Mouse (Mus musculus) c-Kit-positive CD71-positive TER-119-negative erythroid progenitor cells, embryonic 14.5 days (primary cell): ENCODE measurements at regions not wholly inside any gene's neighbourhood (a gene's known extent, or its start where the extent isn't known, plus 50 kb on each side); places are given as distances from the start of the nearest gene placed in this dataset.
A peak's percentile ranks its signal among the peaks of the same experiment; 100 is the strongest.

Experiments used
- DNase-seq: peaks from one replicate; pipeline ENCODE4 v3.0.0-alpha.2; 2013; ENCODE audit warnings: low read depth

DNA sequence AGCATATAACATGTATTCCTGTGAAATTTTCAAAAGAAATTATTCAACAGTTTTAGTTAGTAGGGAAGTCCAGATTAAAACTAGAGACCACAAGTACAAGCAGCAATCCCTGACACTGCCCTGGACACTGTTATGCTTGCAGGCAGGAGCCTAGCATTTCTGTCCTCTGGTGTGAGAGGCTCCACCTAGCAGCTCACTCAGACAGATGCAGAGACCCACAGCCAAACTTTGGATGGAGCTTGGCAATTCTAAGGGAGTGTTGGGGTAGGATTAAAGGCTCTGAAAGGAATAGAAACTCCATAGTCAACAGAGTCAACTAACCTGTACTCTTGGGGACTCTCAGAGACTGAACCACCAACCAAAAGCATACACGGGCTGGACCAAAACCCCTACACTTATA lies 509.8 kb downstream of the Flrt2 start:
- no peak for DNase-seq

DNA sequence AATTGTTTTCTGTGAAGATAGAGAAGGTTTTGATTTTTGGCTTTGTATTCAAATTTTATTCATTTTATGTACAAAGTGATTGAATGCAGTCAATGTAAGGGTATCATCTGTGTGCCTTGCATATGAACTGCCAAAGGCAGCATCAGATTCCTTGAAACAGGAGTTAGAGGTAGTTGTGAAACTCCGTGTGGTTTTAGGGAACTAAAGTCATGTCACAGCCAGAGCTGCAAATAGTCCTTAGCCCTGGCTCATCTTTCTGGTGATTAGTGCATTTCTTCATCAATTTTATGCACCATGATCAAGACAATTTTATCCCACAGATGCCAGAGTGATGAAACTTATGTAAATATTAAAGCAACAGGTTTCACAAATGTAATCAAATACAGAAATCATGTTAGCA lies 534.4 kb downstream of the Flrt2 start:
- no peak for DNase-seq

DNA sequence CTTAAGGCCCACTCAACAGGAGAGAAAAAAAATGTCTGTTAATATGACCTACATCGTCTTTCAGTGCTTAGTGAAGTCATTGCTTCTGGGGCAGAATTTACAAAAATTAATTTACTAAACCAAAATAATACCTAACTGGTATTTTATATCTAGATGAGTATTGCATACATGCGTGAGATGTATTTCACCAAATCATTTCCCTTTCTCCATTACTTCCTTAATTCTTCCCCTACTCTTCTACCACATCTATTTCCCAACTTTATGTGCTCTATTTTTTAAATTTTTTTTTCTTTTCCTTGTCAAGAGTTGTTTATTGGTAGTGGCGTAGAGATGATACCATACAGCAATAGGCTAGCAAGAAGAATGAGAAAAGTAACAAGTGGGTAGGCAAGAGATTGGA lies 536.7 kb downstream of the Flrt2 start:
- no peak for DNase-seq

DNA sequence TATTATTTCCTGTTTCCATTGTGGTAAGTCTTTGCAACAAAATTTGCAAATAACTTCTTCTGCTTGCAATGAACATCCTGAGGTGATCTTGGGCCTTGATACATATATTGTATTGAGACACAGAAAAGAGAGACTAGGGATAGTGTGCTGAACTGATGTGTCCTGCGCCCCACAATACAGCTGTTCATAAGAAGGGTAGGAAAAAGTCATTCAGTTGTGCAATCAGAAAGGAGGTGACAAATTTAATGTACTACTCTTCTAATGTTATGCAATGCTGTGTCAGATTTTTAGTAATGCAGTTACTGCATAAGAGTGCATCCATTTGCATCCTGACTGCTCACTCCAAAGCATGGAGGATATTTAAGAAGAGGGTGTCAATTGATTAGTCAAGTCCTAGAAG lies 543.5 kb downstream of the Flrt2 start:
- no peak for DNase-seq

DNA sequence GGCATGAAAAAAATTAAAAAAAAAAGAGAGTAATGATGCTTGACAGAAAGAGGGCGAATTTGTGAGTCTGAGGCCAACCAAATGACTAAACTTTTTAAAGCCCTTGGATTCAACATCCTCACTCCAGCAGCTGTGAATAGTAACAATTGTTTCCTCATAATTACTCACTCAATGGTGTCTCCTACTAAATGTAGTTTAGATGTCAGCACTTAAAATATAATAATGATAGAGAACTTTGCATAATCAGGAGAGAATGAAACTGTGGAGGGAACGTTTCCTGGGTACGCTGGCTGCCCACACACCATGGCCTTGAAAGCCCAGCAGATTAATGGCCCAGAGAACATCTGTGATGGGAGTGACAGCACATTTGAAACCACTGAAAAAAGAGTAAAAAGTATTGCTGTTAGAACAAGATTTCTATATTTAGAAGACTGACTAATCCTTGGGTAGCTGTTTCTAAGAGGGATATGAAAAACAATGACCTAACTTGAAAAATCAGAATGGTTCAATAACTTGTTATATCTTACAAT lies 544.0 kb downstream of the Flrt2 start:
- DNase-seq, result no peak

DNA sequence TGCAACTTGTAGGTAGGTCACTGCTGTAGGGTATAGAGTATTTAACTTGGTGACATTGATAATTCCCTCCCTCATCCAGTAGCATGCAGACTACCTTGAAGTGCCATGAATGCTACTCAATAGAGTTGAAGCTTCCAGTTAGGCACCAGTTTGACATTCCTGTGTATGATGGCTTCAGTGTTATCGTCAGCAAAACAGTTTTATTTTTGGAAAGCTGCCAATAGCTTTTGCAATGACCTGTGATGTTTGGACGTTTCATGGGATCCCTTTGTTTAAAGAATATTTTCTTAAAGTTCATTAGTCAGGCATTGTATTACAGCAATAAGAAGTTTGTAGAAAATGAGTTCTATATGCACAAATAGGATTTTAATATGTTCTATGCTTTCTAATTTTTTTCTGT lies 547.6 kb downstream of the Flrt2 start:
- DNase-seq, result no peak

DNA sequence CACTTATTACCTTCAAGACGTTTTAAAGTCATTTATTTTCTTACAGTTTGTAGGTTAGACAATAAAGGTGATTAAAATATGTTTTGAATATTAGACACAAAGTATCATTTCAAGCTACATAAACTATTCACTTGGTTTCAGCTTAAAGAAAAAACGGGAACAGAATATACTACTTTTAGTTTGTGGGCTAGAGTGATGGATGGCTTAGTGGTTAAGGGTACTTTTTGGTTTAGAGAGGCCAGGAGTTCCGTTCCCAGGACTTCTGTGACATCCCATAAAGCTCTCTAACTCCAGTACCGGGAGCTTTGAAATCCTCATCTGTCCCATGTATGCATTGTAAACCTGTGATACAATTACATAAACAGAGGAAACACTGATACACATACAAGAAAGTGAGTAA lies 570.0 kb downstream of the Flrt2 start:
- no peak for DNase-seq

DNA sequence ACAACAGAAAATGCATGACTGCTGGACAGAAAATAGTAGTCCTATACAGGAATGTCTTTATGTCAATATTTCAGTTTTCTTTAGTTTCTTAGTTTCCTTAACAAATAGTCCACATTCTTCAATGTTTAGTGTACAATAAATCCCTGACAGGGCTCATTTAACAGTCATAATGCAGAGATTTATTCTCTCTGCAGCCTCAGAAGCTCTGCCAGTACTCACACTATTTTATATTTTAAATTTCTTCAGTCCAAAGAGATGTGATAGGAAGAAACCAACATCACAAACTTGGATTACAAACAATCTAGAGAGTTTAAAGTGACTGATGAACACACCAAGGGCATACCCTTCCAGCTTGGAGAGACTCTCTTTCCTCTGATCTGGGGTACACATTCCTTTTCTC lies 583.9 kb downstream of the Flrt2 start:
- DNase-seq, result no peak

DNA sequence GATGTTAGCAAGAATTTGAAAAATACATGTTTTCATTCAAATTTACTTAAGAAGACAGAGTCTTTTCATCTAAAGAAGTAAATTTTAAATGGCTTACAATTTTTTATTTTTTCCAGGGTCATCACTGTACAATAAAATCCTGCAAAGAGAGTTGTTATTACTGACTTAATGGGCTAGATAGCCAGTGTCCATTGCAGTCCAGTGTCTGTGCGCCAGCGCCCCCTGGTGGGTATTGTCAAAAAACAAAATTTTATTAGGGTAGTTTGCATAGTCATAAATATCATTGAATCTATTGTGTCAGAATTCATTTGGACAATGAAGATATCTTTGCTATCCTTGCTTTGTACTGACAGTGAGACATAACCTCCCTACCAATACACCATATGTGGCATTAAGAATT lies 619.1 kb downstream of the Flrt2 start:
- peak; percentile 14 for DNase-seq

DNA sequence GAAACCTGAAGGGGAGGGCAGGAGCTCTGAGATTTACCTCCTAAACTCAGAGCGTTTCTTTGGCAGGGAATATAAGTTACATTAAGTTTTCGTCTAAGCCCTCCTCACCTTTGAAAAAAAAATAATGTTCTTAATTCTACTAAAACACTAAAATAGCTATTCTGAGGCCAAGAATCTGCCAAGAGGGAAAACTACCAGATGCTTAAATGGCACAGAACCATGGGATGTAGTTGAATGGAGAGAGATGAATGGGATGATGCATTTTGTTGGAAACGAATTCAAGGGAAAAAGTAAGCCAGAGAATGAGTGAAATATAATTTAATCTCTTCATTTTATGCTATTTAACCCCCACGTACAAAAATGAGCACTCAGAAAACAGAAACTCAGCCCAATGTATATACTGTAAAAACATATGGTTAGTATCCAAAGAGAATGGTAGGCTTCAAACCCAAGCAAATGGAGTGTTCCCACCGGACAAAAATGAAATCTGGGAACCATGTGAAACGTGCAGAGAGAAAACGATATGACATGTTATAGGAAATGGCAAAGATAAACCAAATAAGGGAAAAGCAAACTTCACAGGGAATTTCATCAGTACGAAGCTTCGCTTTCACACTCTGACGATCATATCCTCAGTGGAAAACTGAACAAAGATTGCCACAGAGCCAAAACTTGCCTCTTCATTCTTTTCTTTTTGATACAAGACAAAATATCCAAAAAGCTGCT lies 631.2 kb downstream of the Flrt2 start:
- DNase-seq, result no peak

DNA sequence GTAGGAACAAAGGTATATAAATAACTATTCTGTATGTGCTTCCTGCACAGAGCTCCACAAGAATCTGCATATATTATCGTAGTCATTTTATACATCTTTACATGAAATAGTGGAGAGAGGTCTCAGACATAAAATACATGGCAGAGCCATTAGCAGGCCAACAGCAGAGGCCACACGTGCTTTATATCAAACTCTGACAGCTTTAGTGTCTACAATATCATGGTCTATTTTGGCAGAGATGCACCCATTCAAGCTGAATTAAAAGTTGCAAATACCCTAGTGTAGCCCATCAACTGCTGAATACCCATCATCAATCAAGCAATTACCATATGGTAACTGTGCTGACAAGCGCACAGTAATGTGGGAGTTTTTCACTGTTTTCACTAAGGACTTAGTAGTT lies 659.1 kb downstream of the Flrt2 start:
- DNase-seq, result no peak

DNA sequence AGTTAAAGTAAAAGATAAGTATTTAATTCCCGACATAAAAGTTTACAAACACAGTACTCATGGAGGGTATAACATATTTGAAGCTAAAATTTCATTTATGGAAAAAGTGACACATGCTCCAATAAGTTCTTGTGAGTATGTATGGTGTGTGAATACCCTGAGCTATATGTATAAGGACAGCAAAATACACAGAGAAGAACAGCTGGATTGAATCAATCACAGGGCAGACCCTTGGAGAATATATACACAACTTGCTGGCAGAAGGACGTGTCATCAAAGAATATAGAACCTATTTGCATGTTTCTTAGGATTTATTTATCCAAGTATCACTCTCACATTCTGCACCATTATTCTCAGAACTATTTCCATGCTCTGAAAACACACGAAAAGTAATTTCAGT lies 686.9 kb downstream of the Flrt2 start:
- DNase-seq, result no peak

DNA sequence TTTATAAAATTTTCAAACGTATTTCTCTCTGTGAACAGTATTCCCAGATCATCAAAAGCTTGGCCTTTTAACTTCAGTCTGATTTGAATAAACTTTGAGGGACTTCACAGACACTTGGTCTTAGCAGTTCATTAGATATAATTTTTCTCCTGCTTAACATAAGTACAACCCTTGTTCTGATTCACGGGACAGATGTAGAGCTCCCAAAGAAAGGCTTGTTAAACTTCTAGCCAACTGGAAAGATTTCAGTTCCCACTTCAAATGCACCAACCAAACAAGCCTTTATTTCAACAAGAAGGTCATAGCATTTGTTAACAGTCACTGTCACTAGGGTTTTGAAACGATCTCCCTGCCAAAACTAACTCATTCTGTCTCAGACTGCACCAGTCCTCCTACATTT lies 727.1 kb downstream of the Flrt2 start:
- no peak for DNase-seq

DNA sequence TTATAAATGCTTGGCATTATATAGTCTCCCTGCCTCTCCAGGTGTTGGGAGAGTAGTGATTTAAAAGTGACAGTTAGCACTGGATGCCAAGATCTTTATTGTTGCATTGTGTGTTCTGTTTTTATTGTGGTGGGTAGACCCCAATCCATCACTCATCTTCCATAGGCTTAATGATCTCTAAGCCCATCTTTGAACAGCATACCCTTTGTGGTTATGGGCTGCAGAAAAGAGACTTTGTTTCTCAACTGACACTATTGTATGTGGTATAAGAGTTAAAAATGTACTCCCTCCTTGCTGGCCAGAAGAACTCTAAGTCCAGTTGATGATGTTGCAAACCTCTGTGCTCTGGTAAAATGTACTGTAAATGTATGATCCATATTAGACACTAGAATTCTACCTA lies 727.5 kb downstream of the Flrt2 start:
- no peak for DNase-seq

DNA sequence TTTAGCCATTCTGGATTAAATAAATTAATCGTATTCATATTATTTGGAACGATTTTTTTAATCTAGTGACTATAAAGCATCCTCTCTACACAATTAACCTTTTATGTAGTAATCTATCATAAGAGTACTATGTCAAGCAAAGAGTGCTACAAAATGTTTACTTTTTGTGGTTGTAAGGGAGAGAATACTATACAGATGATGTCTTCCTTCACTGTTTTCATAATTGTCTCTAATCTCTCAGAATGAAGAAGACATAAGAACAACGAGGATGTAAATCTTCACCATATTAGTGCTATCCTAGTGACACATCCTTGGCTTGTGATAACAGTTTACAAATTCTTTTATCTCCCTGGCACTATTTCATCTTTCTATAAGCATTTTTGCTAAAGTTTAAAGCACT lies 735.6 kb downstream of the Flrt2 start:
- DNase-seq, result no peak

DNA sequence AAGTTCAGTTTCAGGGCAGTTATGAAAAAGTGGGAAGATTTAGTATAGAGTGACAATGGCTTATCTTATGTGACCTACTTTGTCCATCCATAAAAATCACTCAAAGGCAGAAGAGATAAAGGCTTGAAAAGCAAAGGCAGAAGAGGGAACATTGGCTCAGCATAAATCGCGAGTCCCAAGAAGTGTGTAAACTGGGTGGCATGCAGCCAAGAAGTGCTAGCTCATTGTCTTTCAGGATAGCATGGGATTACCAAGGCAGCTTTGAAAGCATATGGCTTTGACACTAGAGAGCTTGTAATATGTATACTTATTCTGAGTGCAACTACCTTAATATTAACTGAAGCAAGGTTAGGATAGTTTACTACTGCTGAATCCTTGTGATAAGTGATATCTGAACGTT lies 750.5 kb downstream of the Flrt2 start:
- no peak for DNase-seq

DNA sequence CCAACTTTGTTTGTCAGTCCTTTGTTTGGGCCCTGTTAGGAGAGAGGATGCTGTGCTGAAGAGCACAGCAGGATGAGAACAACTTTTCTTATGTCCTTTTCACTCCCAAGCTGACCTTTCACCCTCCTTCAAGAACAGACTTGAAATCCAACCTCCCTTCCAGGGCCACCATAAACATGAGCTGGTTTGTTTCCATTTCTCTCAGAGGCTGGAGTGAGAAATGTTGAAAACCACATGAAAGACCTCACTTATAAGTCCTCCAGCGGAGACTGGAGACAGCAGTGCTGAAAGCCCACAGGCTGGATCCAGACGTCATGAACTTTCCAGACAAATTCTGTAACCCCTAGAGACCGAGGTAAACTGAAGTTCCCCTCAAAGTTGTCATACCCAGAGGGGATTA lies 761.3 kb downstream of the Flrt2 start:
- DNase-seq, result no peak

DNA sequence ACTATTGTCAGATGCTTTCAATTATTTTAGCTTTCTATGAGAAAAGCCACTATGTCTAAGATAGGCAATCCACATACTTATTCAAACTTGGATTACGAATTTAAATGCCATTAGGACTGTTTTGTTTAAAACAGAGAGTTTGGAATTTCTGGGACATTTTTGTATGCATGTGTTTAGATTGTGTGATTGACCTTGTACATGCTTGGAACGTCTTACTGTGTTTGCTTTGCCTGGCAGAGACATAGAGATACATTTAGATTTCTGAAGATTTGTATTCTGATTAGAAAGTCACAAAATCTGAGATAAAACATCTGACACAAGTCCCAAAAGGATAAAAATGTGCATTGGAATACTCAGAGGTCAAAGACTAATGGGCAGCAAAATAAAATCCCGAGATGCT lies 784.3 kb downstream of the Flrt2 start:
- no peak for DNase-seq

DNA sequence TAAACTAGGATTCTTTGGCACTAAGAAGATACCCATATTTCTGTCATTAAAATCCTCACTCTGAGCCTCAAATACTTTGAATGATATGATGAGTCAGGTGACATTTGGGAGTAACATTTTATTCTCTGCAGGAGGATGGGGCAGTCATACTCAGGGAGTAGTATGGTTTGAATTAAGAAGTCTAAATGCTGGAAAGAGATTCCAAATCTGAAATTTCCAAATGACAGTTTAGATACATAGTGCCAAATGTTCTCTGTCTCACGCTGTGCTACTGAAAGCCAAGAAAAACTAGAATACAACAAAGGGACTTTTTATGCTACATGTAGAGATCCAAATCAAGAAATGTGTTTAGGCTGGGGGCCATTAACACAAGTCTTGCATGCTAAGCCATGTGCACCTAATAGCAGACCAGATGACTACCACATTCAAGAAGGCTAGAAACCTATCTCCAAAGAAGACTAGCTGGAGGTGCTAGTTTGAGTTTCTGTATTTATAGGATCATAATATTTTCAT lies 796.5 kb downstream of the Flrt2 start:
- no peak for DNase-seq

DNA sequence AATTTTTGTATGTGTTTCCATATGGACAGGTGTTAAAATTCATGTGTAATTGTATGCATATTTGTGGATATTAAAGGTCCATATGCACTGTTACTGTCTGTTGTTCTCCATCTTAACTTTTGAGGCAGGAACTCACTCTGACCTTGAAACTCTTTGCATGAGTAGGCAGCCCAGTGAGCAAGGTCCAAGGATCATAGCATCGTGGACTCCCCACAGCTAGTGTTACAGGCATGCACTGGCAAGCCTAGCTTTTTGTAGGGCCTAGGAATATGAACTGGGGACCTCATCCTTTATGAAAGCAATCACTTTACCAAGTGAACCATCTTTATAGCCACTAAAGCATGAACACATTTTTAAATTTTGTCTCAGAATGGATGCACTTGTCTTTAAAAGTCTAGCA lies 817.6 kb downstream of the Flrt2 start:
- DNase-seq, result no peak

DNA sequence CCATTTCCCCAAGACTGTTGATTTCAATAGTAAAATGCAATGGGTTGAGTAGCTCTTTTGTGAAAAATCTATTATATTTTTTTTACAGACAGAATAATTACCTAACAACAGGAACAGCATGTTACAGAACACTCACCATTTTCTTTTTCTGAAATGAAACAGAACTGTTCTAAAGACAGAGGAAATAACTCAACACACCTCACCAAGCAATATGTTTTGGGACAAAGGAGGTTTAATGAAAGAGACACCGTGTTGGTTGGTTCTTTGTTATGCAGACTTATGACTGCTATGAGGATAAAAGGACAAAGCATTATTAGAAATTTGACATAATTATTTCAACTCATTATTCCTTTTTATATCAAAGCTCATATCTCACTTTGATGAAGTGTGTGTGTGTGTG lies 866.8 kb downstream of the Flrt2 start:
- DNase-seq, result no peak

DNA sequence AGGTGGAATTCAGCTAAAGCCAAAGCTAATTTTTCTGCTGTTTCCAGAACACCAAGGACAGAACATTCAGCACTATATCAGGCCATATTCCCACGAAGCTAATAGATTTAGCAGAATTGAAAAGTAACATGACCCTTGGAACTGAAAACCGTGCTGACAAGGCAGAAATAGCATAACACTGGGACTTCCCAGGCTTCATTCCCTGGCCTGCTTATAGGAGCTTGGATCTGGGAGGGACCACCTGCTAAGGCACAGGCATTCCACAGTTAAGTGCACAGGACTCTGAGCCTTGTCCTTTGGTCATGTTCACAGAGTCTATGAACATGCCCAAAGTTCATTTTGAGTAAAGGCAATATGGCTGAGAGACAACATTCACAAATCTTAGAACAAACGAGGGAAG lies 902.8 kb downstream of the Flrt2 start:
- no peak for DNase-seq

DNA sequence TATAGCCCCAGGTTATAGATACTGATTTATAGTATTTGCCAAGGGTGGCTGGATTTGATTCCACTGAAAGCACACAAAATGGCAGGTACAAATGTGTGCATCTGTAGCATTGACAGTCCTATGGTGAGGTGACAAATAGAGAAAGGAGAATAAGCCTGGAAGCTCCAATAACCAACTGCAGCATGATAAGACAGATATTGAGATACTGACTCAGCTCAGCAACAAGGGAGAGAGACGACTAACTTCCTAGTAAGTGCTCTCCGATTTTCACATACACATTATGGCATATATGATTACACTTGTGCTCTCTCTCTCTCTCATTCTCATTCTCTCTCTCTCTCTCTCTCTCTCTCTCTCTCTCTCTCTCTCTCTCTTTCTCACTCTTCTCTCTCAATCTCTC lies 923.1 kb downstream of the Flrt2 start:
- DNase-seq, result no peak

DNA sequence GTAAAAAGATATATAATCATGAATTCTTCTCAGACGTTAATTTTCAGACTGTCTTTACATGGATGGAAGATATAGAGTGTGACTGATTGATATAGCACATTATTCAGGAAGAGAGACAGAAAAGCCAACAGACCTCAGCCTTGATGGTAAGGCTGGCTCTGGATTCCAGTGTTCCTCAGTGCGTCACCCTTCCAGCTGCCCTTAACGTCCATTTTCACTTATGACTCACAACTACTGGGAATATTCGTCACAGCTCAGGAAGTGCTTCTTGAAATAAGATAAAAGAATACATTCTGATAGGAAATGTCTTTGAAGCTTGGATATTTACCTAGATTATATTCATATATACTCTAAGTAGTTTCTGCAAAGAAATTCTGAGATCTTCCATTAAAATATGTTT lies 923.8 kb downstream of the Flrt2 start:
- DNase-seq, result no peak
